Mouse (Mus musculus) CH12.LX (cell line): Measurements from ENCODE around the gene Xrcc4.

Source experiments
- POLR2A ChIP-seq: IDR thresholded peaks from 2 replicates; pipeline ENCODE4 v1.6.1; 2011; ENCODE audit warnings: low read depth, mild to moderate bottlenecking, improper control_type of control experiment, low read length
- SMC3 ChIP-seq: IDR thresholded peaks from 2 replicates; pipeline ENCODE4 v1.6.1; 2011; ENCODE audit warnings: low read depth, low read length, improper control_type of control experiment
- USF1 ChIP-seq: IDR thresholded peaks from 2 replicates; pipeline ENCODE4 v1.6.1; 2014; ENCODE audit warnings: low read depth, mild to moderate bottlenecking, inconsistent platforms, low read length, improper control_type of control experiment
- ZNF384 ChIP-seq: IDR thresholded peaks from 2 replicates; pipeline ENCODE4 v1.6.1; 2012; ENCODE audit warnings: low read depth, low read length, improper control_type of control experiment, inconsistent platforms

DNA sequence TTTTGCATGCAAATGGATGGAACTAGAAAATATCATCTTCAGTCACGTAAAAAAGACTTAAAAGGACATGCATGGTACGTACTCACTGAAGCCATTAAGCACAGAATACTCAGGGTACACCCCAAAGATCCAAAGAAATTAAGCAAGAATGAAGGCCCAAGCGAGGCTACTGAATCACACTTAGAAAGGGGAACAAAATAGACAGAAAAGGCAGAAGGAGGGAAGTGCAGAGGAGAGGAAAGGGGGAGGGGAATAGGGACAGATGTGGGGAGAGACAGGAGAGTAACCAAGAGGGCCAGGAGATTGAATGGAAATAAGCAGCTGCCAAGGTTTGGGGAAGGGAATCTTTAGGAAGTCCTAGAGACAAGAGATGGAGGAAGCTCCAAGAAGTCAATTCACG, 197.3 kb downstream of the Xrcc4 start:
- TF ChIP-seq SMC3 (no peak), ZNF384 (no peak), USF1 (no peak), POLR2A (no peak)
